Mouse (Mus musculus) liver, adult 2 months (tissue): ENCODE results near the gene Xpr1. TPM values are rescaled to one million over a fixed set of nuclear protein-coding genes. Genes with fewer than 3 reads are reported as not detected.

Source experiments
- DNase-seq: peaks from one replicate; pipeline ENCODE4 v3.0.0-alpha.2; 2011; ENCODE audit warnings: low read depth, low spot score; ENCODE audit errors: extremely low read depth
- H3K27ac ChIP-seq: fragments of 200-500 bp; replicated peaks from 2 replicates; pipeline ENCODE4 v1.5.1; 2012; ENCODE audit warnings: low read depth, mild to moderate bottlenecking, control low read depth, inconsistent platforms, low read length; ENCODE audit not compliant: insufficient read depth
- H3K27me3 ChIP-seq: fragments of 200-500 bp; 2 replicates; pipeline ENCODE4 v1.6.1; 2012; ENCODE audit warnings: mild to moderate bottlenecking, moderate library complexity, low read length, inconsistent platforms; ENCODE audit not compliant: control insufficient read depth, insufficient read depth
- H3K36me3 ChIP-seq: fragments of 200-500 bp; 2 replicates; pipeline ENCODE4 v1.6.1; 2012; ENCODE audit warnings: low read length, inconsistent platforms; ENCODE audit not compliant: control insufficient read depth, insufficient read depth
- H3K4me1 ChIP-seq: fragments of 200-500 bp; 2 replicates; pipeline ENCODE4 v1.6.1; 2011; ENCODE audit warnings: low read length; ENCODE audit not compliant: control insufficient read depth, insufficient read depth
- H3K4me3 ChIP-seq: fragments of 200-500 bp; 2 replicates; pipeline ENCODE4 v1.5.1; 2011; ENCODE audit warnings: low read depth, mild to moderate bottlenecking, control low read depth, low read length, moderate library complexity; ENCODE audit not compliant: insufficient read depth
- H3K79me2 ChIP-seq: fragments of 200-500 bp; 2 replicates; pipeline ENCODE4 v1.6.1; 2012; ENCODE audit warnings: inconsistent platforms, mild to moderate bottlenecking, low read length, moderate library complexity; ENCODE audit not compliant: control insufficient read depth, insufficient read depth
- H3K9ac ChIP-seq: fragments of 200-500 bp; 2 replicates; pipeline ENCODE4 v1.6.1; 2012; ENCODE audit warnings: low read depth, mild to moderate bottlenecking, control low read depth, inconsistent platforms, low read length
- CTCF ChIP-seq: fragments of 200-500 bp; IDR thresholded peaks from 2 replicates; pipeline ENCODE4 v1.5.1; 2011; ENCODE audit warnings: low read depth, low read length, control low read depth
- POLR2A ChIP-seq: fragments of 200-500 bp; IDR thresholded peaks from 2 replicates; pipeline ENCODE4 v1.6.1; 2011; ENCODE audit warnings: low read length, control low read depth; ENCODE audit not compliant: insufficient read depth; ENCODE audit errors: extremely low read depth
- WGBS: fragments of 180-500 bp; shearing (Covaris S2); methylation state at CpG from one replicate; pipeline ENCODE4 v1.1.7; 2018; 5-methylcytosine and 5-hydroxymethylcytosine counted together
- polyA plus RNA-seq: library from polyadenylated mRNA; depleted of rRNA; stranded (reverse); fragments of >200 nt; gene quantifications from 2 replicates; pipeline ENCODE4 v1.2.3, GENCODE M21; 2012
- total RNA-seq: library from RNA; depleted of rRNA; stranded (reverse); fragments of >200 nt; gene quantifications from 2 replicates; pipeline ENCODE4 v1.2.3, GENCODE M21; 2014

Xpr1 gene
- total and polyA plus RNA-seq, 2 experiments: 5.4 to 17.1 TPM

- no peaks in the 10 kb centered on the region; the same call in 1 of the 2 replicates for H3K4me1 ChIP-seq
- H3K27ac ChIP-seq: no peak overlapping the region
- WGBS: 78% methylated on average over 6 of the region's 6 CpGs
- no peaks in the 10 kb centered on the region for H3K36me3 ChIP-seq
- no peak overlapping the region for H3K9ac ChIP-seq
- no peaks in the 10 kb centered on the region for H3K27me3 ChIP-seq
- H3K79me2 ChIP-seq: no peaks in the 10 kb centered on the region
- no peak for DNase-seq
- TF ChIP-seq CTCF: no peak
- TF ChIP-seq POLR2A: no peak
- no peak overlapping the region for H3K4me3 ChIP-seq
These were observed 10.1 kb upstream of the Xpr1 start for GRCm38 (mm10) chr1:155427126-155427865.

- no peak for TF ChIP-seq POLR2A
- TF ChIP-seq CTCF: no peak
- Histone ChIP-seq H3K36me3 (no peaks in the 10 kb centered on the region), H3K9ac (no peak overlapping the region), H3K79me2 (no peaks in the 10 kb centered on the region), H3K27ac (no peak overlapping the region), H3K27me3 (no peaks in the 10 kb centered on the region), H3K4me1 (no peaks in the 10 kb centered on the region; the same call in 1 of the 2 replicates), H3K4me3 (no peak overlapping the region)
- no peak for DNase-seq
- 52% methylated on average over 6 of the region's 6 CpGs for WGBS
These were observed 8.6 kb upstream of the Xpr1 start for GRCm38 (mm10) chr1:155425743-155426315.

GRCm38 (mm10) chr1:155425285-155425684 is 8.1 kb upstream of the Xpr1 start:
- WGBS: 91% methylated on average over 5 of the region's 5 CpGs
- DNase-seq: no peak

DNA sequence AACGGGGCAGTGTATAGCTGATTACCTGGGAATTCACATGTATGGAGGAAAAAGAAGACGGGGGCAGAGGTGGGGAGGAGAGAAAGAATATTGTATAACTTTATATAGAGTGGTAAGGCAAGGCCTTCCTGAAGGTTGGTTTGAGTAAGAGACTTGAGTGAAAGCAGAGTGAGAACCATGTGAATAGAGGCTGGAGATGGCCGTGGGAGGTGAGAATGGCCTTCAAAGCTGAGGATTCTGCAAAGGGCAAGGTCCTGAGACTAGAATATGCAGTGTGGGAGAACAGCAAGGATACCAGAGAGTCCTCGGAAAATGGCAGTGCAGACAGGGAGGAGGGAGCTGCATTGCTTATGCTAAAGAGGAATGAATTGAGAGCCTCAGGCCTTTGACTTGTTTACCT is 6.6 kb upstream of the Xpr1 start:
- Histone ChIP-seq H3K79me2 (no peaks in the 10 kb centered on the region), H3K4me1 (no peaks in the 10 kb centered on the region), H3K9ac (no peak overlapping the region), H3K36me3 (no peaks in the 10 kb centered on the region), H3K27me3 (no peaks in the 10 kb centered on the region), H3K4me3 (no peak overlapping the region), H3K27ac (no peak overlapping the region)
- TF ChIP-seq CTCF (no peak), POLR2A (no peak)
- 84% methylated on average over 4 of the region's 4 CpGs for WGBS
- DNase-seq: no peak

More at GRCm38 (mm10) chr1:155425285-155425684, 8.1 kb upstream of the Xpr1 start:
- H3K9ac ChIP-seq: no peak overlapping the region
- no peaks in the 10 kb centered on the region for H3K27me3 ChIP-seq
- no peak overlapping the region for H3K4me3 ChIP-seq
- H3K27ac ChIP-seq: no peak overlapping the region
- TF ChIP-seq POLR2A (no peak), CTCF (no peak)
- H3K36me3 ChIP-seq: no peaks in the 10 kb centered on the region
- no peaks in the 10 kb centered on the region; the same call in 1 of the 2 replicates for H3K4me1 ChIP-seq
- no peaks in the 10 kb centered on the region for H3K79me2 ChIP-seq

DNA sequence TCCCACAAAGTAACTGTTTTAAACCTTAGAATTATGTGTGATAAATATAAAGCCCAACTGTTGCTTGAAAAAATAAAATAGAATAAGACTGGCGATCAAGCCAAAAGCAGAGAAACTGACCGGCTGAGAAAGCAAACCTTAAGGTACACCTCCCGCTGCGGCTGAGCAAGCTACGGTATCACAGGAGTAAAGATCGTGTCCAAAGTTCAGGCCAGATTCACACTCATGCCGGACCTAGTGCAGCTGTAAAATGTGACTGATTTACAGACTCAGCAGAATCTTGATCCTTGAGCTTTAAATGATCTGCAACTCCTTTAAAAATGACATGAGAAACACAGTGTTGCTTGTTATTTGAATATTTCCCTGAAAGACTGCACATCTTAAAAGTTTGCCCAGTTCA is 4.8 kb upstream of the Xpr1 start:
- Histone ChIP-seq H3K9ac (no peak overlapping the region), H3K27ac (no peak overlapping the region), H3K4me1 (no peaks in the 10 kb centered on the region), H3K27me3 (no peaks in the 10 kb centered on the region), H3K4me3 (no peak overlapping the region), H3K79me2 (no peaks in the 10 kb centered on the region), H3K36me3 (no peaks in the 10 kb centered on the region)
- 38% methylated on average over 7 of the region's 7 CpGs for WGBS
- DNase-seq: peak; percentile 64
- TF ChIP-seq CTCF: no peak
- TF ChIP-seq POLR2A: no peak
